Mouse (Mus musculus): Measurements from ENCODE around the gene Lpxn.

The Lpxn gene

GRCm38 (mm10) chr19:12795511-12796327, at the start of gene Lpxn, which contains the start of gene Zfp91:
Lpxn (plus strand) TSS chr19:12796193.
Zfp91 (minus strand) TSS chr19:12796126.
- peak; percentile 98 for DNase-seq (ENCODE audit: low read depth, low spot score)

- no peak for DNase-seq (ENCODE audit: low read depth, low spot score)
Observed at GRCm38 (mm10) chr19:12756286-12756685, 39.7 kb upstream of the Lpxn start.

- DNase-seq (ENCODE audit: low read depth, low spot score) = no peak
Observed at GRCm38 (mm10) chr19:12758936-12759478, 37.0 kb upstream of the Lpxn start.

GRCm38 (mm10) chr19:12759656-12760055, 36.3 kb upstream of the Lpxn start:
- peak; percentile 8 for DNase-seq (ENCODE audit: low read depth, low spot score)

GRCm38 (mm10) chr19:12762212-12763130, 33.5 kb upstream of the Lpxn start:
- DNase-seq (ENCODE audit: low read depth, low spot score) = no peak

GRCm38 (mm10) chr19:12765308-12765707, 30.7 kb upstream of the Lpxn start, which contains the start of gene Cntf:
Cntf (minus strand) TSS chr19:12765632.
- no peak for DNase-seq (ENCODE audit: low read depth, low spot score)

- no peak for DNase-seq (ENCODE audit: low read depth, low spot score)
Observed at GRCm38 (mm10) chr19:12770888-12771287, 25.1 kb upstream of the Lpxn start.

- DNase-seq (ENCODE audit: low read depth, low spot score) = no peak
Observed at GRCm38 (mm10) chr19:12780437-12780836, 15.6 kb upstream of the Lpxn start.

- no peak for DNase-seq (ENCODE audit: low read depth, low spot score)
Observed at GRCm38 (mm10) chr19:12786803-12787395, 9.1 kb upstream of the Lpxn start.

GRCm38 (mm10) chr19:12787721-12788120, 8.3 kb upstream of the Lpxn start:
- DNase-seq (ENCODE audit: low read depth, low spot score) = no peak

- no peak for DNase-seq (ENCODE audit: low read depth, low spot score)
Observed at GRCm38 (mm10) chr19:12792374-12792773, 3.6 kb upstream of the Lpxn start.

GRCm38 (mm10) chr19:12794056-12795044, 1.6 kb upstream of the Lpxn start:
- DNase-seq (ENCODE audit: low read depth, low spot score) = peak; percentile 70

GRCm38 (mm10) chr19:12795110-12795509, 883 bp upstream of the Lpxn start:
- DNase-seq (ENCODE audit: low read depth, low spot score) = no peak

- DNase-seq (ENCODE audit: low read depth, low spot score) = no peak
Observed at GRCm38 (mm10) chr19:12796328-12796931, 437 bp downstream of the Lpxn start.

GRCm38 (mm10) chr19:12797071-12797470, 1.1 kb downstream of the Lpxn start:
- peak; percentile 24 for DNase-seq (ENCODE audit: low read depth, low spot score)

- no peak for DNase-seq (ENCODE audit: low read depth, low spot score)
Observed at GRCm38 (mm10) chr19:12798404-12798803, 2.4 kb downstream of the Lpxn start.

- DNase-seq (ENCODE audit: low read depth, low spot score) = no peak
Observed at GRCm38 (mm10) chr19:12799081-12799480, 3.1 kb downstream of the Lpxn start.

GRCm38 (mm10) chr19:12800621-12801020, 4.6 kb downstream of the Lpxn start:
- no peak for DNase-seq (ENCODE audit: low read depth, low spot score)

- no peak for DNase-seq (ENCODE audit: low read depth, low spot score)
Observed at GRCm38 (mm10) chr19:12801046-12801445, 5.1 kb downstream of the Lpxn start.

- DNase-seq (ENCODE audit: low read depth, low spot score) = no peak
Observed at GRCm38 (mm10) chr19:12802830-12803229, 6.8 kb downstream of the Lpxn start.
